Mouse (Mus musculus) olfactory bulb, adult 2 months (tissue): ENCODE data around the gene Fam83e.

Experiments used
- CTCF ChIP-seq: fragments of 200-500 bp; IDR thresholded peaks from 2 replicates; pipeline ENCODE4 v1.5.1; 2012; ENCODE audit warnings: low read depth, mild to moderate bottlenecking, low read length, moderate library complexity; ENCODE audit not compliant: insufficient read depth
- POLR2A ChIP-seq: fragments of 200-500 bp; IDR thresholded peaks from 2 replicates; pipeline ENCODE4 v1.6.1; 2012; ENCODE audit warnings: mild to moderate bottlenecking, low read depth, low read length, moderate library complexity; ENCODE audit not compliant: insufficient read depth

- TF ChIP-seq CTCF (no peak), POLR2A (no peak)
These were observed 31.9 kb upstream of the Fam83e start for GRCm38 (mm10) chr7:45689099-45689498.
